Mouse (Mus musculus): ENCODE measurements at regions not wholly inside any gene's neighbourhood (a gene's known extent, or its start where the extent isn't known, plus 50 kb on each side); places are given as distances from the start of the nearest gene placed in this dataset.
A peak's percentile ranks its signal among the peaks of the same experiment; 100 is the strongest.

GRCm38 (mm10) chr4:152799392-152799791 lies 321.7 kb upstream of the Kcnab2 start:
- Histone ChIP-seq H3ac (ENCODE audit: control insufficient read depth, insufficient read length) (no peak overlapping the region), H3K4me3 (no peak overlapping the region), H3K27me3 (ENCODE audit: control insufficient read depth, insufficient read depth, insufficient read length) (no peaks in the 10 kb centered on the region), H3K4me2 (ENCODE audit: low read depth) (no peak overlapping the region), H3K36me3 (ENCODE audit: control insufficient read depth, insufficient read depth) (no peaks in the 10 kb centered on the region), H3K79me2 (ENCODE audit: control insufficient read depth, insufficient read depth) (no peaks in the 10 kb centered on the region)
- TF ChIP-seq REST (IDR thresholded peaks at IDR 0.05; ENCODE audit: insufficient read depth, insufficient read length) (peak; percentile 72), E2F4 (IDR thresholded peaks at IDR 0.05; ENCODE audit: insufficient read depth) (no peak), CEBPB (IDR thresholded peaks at IDR 0.05; ENCODE audit: insufficient read depth, poor library complexity, severe bottlenecking) (no peak), SRF (IDR thresholded peaks at IDR 0.05; ENCODE audit: control insufficient read depth, insufficient read length, low read depth) (no peak)

GRCm38 (mm10) chr4:152788431-152788830 lies 310.8 kb upstream of the Kcnab2 start:
- Histone ChIP-seq H3K4me2 (ENCODE audit: low read depth) (no peak overlapping the region), H3K79me2 (ENCODE audit: control insufficient read depth, insufficient read depth) (no peaks in the 10 kb centered on the region), H3K4me3 (no peak overlapping the region), H3K36me3 (ENCODE audit: control insufficient read depth, insufficient read depth) (no peaks in the 10 kb centered on the region), H3K27me3 (ENCODE audit: control insufficient read depth, insufficient read depth, insufficient read length) (no peaks in the 10 kb centered on the region), H3ac (ENCODE audit: control insufficient read depth, insufficient read length) (no peak overlapping the region)
- TF ChIP-seq MYOD1 (IDR thresholded peaks at IDR 0.05; ENCODE audit: control insufficient read depth in 1 of 3, insufficient read length in 2 of 3, low read depth in 2 of 3) = no peak
- TF ChIP-seq REST (IDR thresholded peaks at IDR 0.05; ENCODE audit: insufficient read depth, insufficient read length) = no peak
- TF ChIP-seq POLR2A (IDR thresholded peaks at IDR 0.05; ENCODE audit: insufficient read length, low read depth) = no peak
- TF ChIP-seq CEBPB (IDR thresholded peaks at IDR 0.05; ENCODE audit: insufficient read depth, poor library complexity, severe bottlenecking) = no peak
- TF ChIP-seq MYOG (IDR thresholded peaks at IDR 0.05; ENCODE audit: control insufficient read depth in 1 of 3, insufficient read depth in 1 of 3, insufficient read length in 2 of 3, low read depth in 2 of 3) = no peak

GRCm38 (mm10) chr4:152784972-152785371 lies 307.3 kb upstream of the Kcnab2 start:
- no peaks in the 10 kb centered on the region for H3K36me3 ChIP-seq (ENCODE audit: control insufficient read depth, insufficient read depth)
- H3K79me2 ChIP-seq (ENCODE audit: control insufficient read depth, insufficient read depth) = no peaks in the 10 kb centered on the region
- no peak for TF ChIP-seq MYOD1 (IDR thresholded peaks at IDR 0.05; ENCODE audit: control insufficient read depth in 1 of 3, insufficient read length in 2 of 3, low read depth in 2 of 3)
- TF ChIP-seq E2F4 (IDR thresholded peaks at IDR 0.05; ENCODE audit: insufficient read depth) = no peak
- TF ChIP-seq CEBPB (IDR thresholded peaks at IDR 0.05; ENCODE audit: insufficient read depth, poor library complexity, severe bottlenecking) = no peak
- no peak for TF ChIP-seq POLR2A (IDR thresholded peaks at IDR 0.05; ENCODE audit: insufficient read length, low read depth)
- no peak for TF ChIP-seq REST (IDR thresholded peaks at IDR 0.05; ENCODE audit: insufficient read depth, insufficient read length)
- no peak for TF ChIP-seq MYOG (IDR thresholded peaks at IDR 0.05; ENCODE audit: control insufficient read depth in 1 of 3, insufficient read depth in 1 of 3, insufficient read length in 2 of 3, low read depth in 2 of 3)
- no peak for TF ChIP-seq TCF3 (IDR thresholded peaks at IDR 0.05; ENCODE audit: insufficient read length, low read depth)
- TF ChIP-seq USF1 (IDR thresholded peaks at IDR 0.05; ENCODE audit: low read depth) = no peak
- TF ChIP-seq MAX (IDR thresholded peaks at IDR 0.05; ENCODE audit: low read depth) = no peak
- TF ChIP-seq POLR2AphosphoS2 (IDR thresholded peaks at IDR 0.05; ENCODE audit: insufficient read length, low read depth) = no peak
- TF ChIP-seq TCF12 (IDR thresholded peaks at IDR 0.05; ENCODE audit: insufficient read depth, poor library complexity, severe bottlenecking) = no peak
- TF ChIP-seq SRF (IDR thresholded peaks at IDR 0.05; ENCODE audit: control insufficient read depth, insufficient read length, low read depth) = no peak
- no peak overlapping the region for H3ac ChIP-seq (ENCODE audit: control insufficient read depth, insufficient read length)
- H3K4me3 ChIP-seq = no peak overlapping the region
- no peak overlapping the region for H3K4me2 ChIP-seq (ENCODE audit: low read depth)
- H3K27me3 ChIP-seq (ENCODE audit: control insufficient read depth, insufficient read depth, insufficient read length) = no peaks in the 10 kb centered on the region

GRCm38 (mm10) chr4:152779526-152779925 lies 301.9 kb upstream of the Kcnab2 start:
- Histone ChIP-seq H3K4me2 (ENCODE audit: low read depth) (no peak overlapping the region), H3K36me3 (ENCODE audit: control insufficient read depth, insufficient read depth) (no peaks in the 10 kb centered on the region), H3K27me3 (ENCODE audit: control insufficient read depth, insufficient read depth, insufficient read length) (no peaks in the 10 kb centered on the region), H3ac (ENCODE audit: control insufficient read depth, insufficient read length) (no peak overlapping the region), H3K79me2 (ENCODE audit: control insufficient read depth, insufficient read depth) (no peaks in the 10 kb centered on the region), H3K4me3 (no peak overlapping the region)
- TF ChIP-seq POLR2AphosphoS2 (IDR thresholded peaks at IDR 0.05; ENCODE audit: insufficient read length, low read depth) = no peak
- no peak for TF ChIP-seq TCF3 (IDR thresholded peaks at IDR 0.05; ENCODE audit: insufficient read length, low read depth)
- TF ChIP-seq POLR2A (IDR thresholded peaks at IDR 0.05; ENCODE audit: insufficient read length, low read depth) = no peak
- TF ChIP-seq MYOD1 (IDR thresholded peaks at IDR 0.05; ENCODE audit: control insufficient read depth in 1 of 3, insufficient read length in 2 of 3, low read depth in 2 of 3) = no peak
- no peak for TF ChIP-seq REST (IDR thresholded peaks at IDR 0.05; ENCODE audit: insufficient read depth, insufficient read length)
- no peak for TF ChIP-seq SRF (IDR thresholded peaks at IDR 0.05; ENCODE audit: control insufficient read depth, insufficient read length, low read depth)

GRCm38 (mm10) chr4:152775801-152776200 lies 298.1 kb upstream of the Kcnab2 start:
- H3K79me2 ChIP-seq (ENCODE audit: control insufficient read depth, insufficient read depth) = no peaks in the 10 kb centered on the region
- TF ChIP-seq MAX (IDR thresholded peaks at IDR 0.05; ENCODE audit: low read depth) (no peak), SRF (IDR thresholded peaks at IDR 0.05; ENCODE audit: control insufficient read depth, insufficient read length, low read depth) (no peak), CEBPB (IDR thresholded peaks at IDR 0.05; ENCODE audit: insufficient read depth, poor library complexity, severe bottlenecking) (no peak), TCF12 (IDR thresholded peaks at IDR 0.05; ENCODE audit: insufficient read depth, poor library complexity, severe bottlenecking) (no peak), MYOG (IDR thresholded peaks at IDR 0.05; ENCODE audit: control insufficient read depth in 1 of 3, insufficient read depth in 1 of 3, insufficient read length in 2 of 3, low read depth in 2 of 3) (no peak), MYOD1 (IDR thresholded peaks at IDR 0.05; ENCODE audit: control insufficient read depth in 1 of 3, insufficient read length in 2 of 3, low read depth in 2 of 3) (no peak), E2F4 (IDR thresholded peaks at IDR 0.05; ENCODE audit: insufficient read depth) (no peak), TCF3 (IDR thresholded peaks at IDR 0.05; ENCODE audit: insufficient read length, low read depth) (no peak), REST (IDR thresholded peaks at IDR 0.05; ENCODE audit: insufficient read depth, insufficient read length) (no peak), POLR2A (IDR thresholded peaks at IDR 0.05; ENCODE audit: insufficient read length, low read depth) (no peak), USF1 (IDR thresholded peaks at IDR 0.05; ENCODE audit: low read depth) (no peak), POLR2AphosphoS2 (IDR thresholded peaks at IDR 0.05; ENCODE audit: insufficient read length, low read depth) (no peak)

More at GRCm38 (mm10) chr4:152775801-152776200, 298.1 kb upstream of the Kcnab2 start:
- Histone ChIP-seq H3K4me2 (ENCODE audit: low read depth) (no peak overlapping the region), H3ac (ENCODE audit: control insufficient read depth, insufficient read length) (no peak overlapping the region), H3K27me3 (ENCODE audit: control insufficient read depth, insufficient read depth, insufficient read length) (no peaks in the 10 kb centered on the region), H3K36me3 (ENCODE audit: control insufficient read depth, insufficient read depth) (no peaks in the 10 kb centered on the region), H3K4me3 (no peak overlapping the region)

Data from myocyte (in vitro differentiated cells).